Mouse (Mus musculus): Measurements from ENCODE around the gene Hoxd13.

Hoxd13 gene

GRCm38 (mm10) chr2:74681594-74682531, 13.8 kb downstream of the Hoxd13 start:
- DNase-seq: peak; percentile 72 to 82

- peak in 1 of 2 experiments; percentile 55 for DNase-seq
These were observed 14.7 kb downstream of the Hoxd13 start for GRCm38 (mm10) chr2:74682796-74683195.

GRCm38 (mm10) chr2:74683471-74683951, 15.4 kb downstream of the Hoxd13 start:
- peak; percentile 66 to 79 for DNase-seq

- no peak for DNase-seq
These were observed 16.0 kb downstream of the Hoxd13 start for GRCm38 (mm10) chr2:74684106-74684505.

- DNase-seq: no peak
These were observed 17.0 kb downstream of the Hoxd13 start for GRCm38 (mm10) chr2:74685059-74685603.

- peak; percentile 90 to 92 for DNase-seq
These were observed 18.3 kb downstream of the Hoxd13 start for GRCm38 (mm10) chr2:74686301-74686987.

GRCm38 (mm10) chr2:74686988-74687697, 19.0 kb downstream of the Hoxd13 start:
- peak; percentile 45 to 72 for DNase-seq

GRCm38 (mm10) chr2:74687698-74688555, 19.8 kb downstream of the Hoxd13 start:
- DNase-seq: peak; percentile 61 to 74

GRCm38 (mm10) chr2:74688795-74689573, 20.9 kb downstream of the Hoxd13 start:
- DNase-seq: peak; percentile 50 to 64

GRCm38 (mm10) chr2:74689574-74690337, 21.6 kb downstream of the Hoxd13 start:
- DNase-seq: peak; percentile 67 to 78

GRCm38 (mm10) chr2:74690338-74690716, 22.2 kb downstream of the Hoxd13 start:
- DNase-seq: no peak

GRCm38 (mm10) chr2:74691022-74691951, 23.2 kb downstream of the Hoxd13 start, which contains the start of gene Hoxd10:
Hoxd10 (plus strand) TSS chr2:74691924.
- peak; percentile 89 to 95 for DNase-seq

GRCm38 (mm10) chr2:74691995-74692807, 24.1 kb downstream of the Hoxd13 start:
- DNase-seq: peak; percentile 54 to 67

- DNase-seq: peak in 1 of 2 experiments; percentile 50
These were observed 24.8 kb downstream of the Hoxd13 start for GRCm38 (mm10) chr2:74692808-74693431.

GRCm38 (mm10) chr2:74693432-74693827, 25.3 kb downstream of the Hoxd13 start:
- peak in 1 of 2 experiments; percentile 40 for DNase-seq

GRCm38 (mm10) chr2:74694066-74694465, 26.0 kb downstream of the Hoxd13 start:
- peak; percentile 79 to 87 for DNase-seq

GRCm38 (mm10) chr2:74695383-74695782, 27.3 kb downstream of the Hoxd13 start:
- peak in 1 of 2 experiments; percentile 20 for DNase-seq
